Mouse (Mus musculus): Measurements from ENCODE around the gene Atg4c.

DNA sequence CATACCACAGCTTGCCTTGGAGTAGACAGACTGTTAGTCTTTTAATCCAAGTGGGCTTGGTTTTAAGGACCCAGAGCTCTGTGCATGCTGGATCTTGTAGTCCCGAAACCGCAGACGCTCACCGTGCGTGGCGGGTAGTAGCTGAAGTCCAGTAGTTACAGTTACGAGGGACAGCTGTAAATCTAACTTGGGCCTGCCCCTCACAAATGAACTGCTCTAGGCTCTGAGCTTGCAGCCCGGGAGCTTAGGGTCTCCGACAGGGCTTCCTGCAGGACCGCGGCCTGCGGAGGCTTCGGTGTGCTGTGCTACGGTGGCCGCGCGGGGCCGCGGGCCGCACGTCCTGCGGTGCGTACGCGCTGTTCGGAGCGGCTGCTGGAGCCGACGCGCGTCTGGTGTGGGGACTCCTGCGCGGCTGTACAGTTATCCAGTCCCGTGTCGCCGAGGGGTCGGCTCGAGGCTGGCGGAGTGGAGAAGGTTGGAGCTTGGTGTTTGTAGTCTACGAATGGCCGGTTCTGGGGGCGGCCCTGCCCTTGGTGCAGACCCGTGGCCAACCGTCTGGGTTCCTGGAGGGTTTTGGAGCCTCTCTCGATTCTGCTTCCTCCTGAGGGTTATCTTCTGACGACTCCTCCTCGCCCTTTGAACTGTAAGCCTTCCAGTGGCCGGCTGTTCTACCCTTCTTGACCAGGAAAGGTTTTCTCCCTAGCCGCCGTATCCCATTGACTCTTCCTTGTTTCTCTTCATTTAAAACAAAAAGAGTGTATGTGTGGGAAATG, at the start of gene Atg4c:
- 0 out of 2 replicates have a peak, but pooled peaks have one; percentile 1 for TF ChIP-seq CTCF (IDR thresholded peaks at IDR 0.05; ENCODE audit: low read depth)
- no peak for TF ChIP-seq EP300 (IDR thresholded peaks at IDR 0.05; ENCODE audit: low read depth)

All from liver, postnatal 0 days (tissue).